Mouse (Mus musculus) hindbrain, postnatal 0 days (tissue): ENCODE data around the gene Gpr156. TPM values are rescaled to one million over a fixed set of nuclear protein-coding genes. Genes with fewer than 3 reads are reported as not detected.
A peak's percentile ranks its signal among the peaks of the same experiment; 100 is the strongest.
"Not testable (repeated sequence)": the region's sequence is repeated elsewhere in the genome, so short reads cannot be mapped to it uniquely, and the experiment has no call there.

Experiments used
- ATAC-seq: fragments of 200-750 bp; cut with Nextera tagmentation; 2 replicates; pipeline ENCODE4 v1.8.0; 2017; ENCODE audit warnings: mild to moderate bottlenecking, moderate TSS enrichment, moderate library complexity
- DNase-seq: peaks from one replicate; pipeline ENCODE4 v3.0.0-alpha.2; 2015; ENCODE audit warnings: low spot score
- H3K27ac ChIP-seq: fragments of 300-500 bp; sonication (generic); 2 replicates; pipeline ENCODE4 v1.5.1; 2014; ENCODE audit warnings: mild to moderate bottlenecking
- H3K27me3 ChIP-seq: fragments of 300-500 bp; sonication (generic); 2 replicates; pipeline ENCODE4 v1.6.1; 2014; ENCODE audit warnings: low read length, mixed read lengths; ENCODE audit not compliant: insufficient read depth
- H3K36me3 ChIP-seq: fragments of 300-500 bp; sonication (generic); 2 replicates; pipeline ENCODE4 v1.6.1; 2014; ENCODE audit warnings: low read length, mixed read lengths; ENCODE audit not compliant: insufficient read depth
- H3K4me1 ChIP-seq: fragments of 300-500 bp; sonication (generic); 2 replicates; pipeline ENCODE4 v1.6.1; 2014; ENCODE audit warnings: antibody characterized with exemption, low read length, mixed read lengths; ENCODE audit not compliant: insufficient read depth
- H3K4me2 ChIP-seq: fragments of 300-500 bp; sonication (generic); 2 replicates; pipeline ENCODE4 v1.6.1; 2014; ENCODE audit warnings: low read depth, mild to moderate bottlenecking, low read length, moderate library complexity, mixed read lengths
- H3K4me3 ChIP-seq: fragments of 300-500 bp; sonication (generic); 2 replicates; pipeline ENCODE4 v1.5.1; 2014; ENCODE audit warnings: low read length
- H3K9ac ChIP-seq: fragments of 300-500 bp; sonication (generic); replicated peaks from 2 replicates; pipeline ENCODE4 v1.6.1; 2014; ENCODE audit warnings: mild to moderate bottlenecking, low read length, moderate library complexity, mixed read lengths
- H3K9me3 ChIP-seq: fragments of 300-500 bp; sonication (generic); 2 replicates; pipeline ENCODE4 v1.6.1; 2016; ENCODE audit warnings: low read length, mixed read lengths
- CTCF ChIP-seq: IDR thresholded peaks from 2 replicates; pipeline ENCODE4 v1.5.1; 2016; ENCODE audit warnings: antibody characterized with exemption, control low read depth, low read depth
- WGBS: fragments of 180-500 bp; shearing (Covaris S2); extraction: QIAGEN DNeasy Blood & Tissue Kit; methylation state at CpG from one replicate; pipeline ENCODE4 v1.1.7; 2014; 5-methylcytosine and 5-hydroxymethylcytosine counted together
- polyA plus RNA-seq: library from polyadenylated mRNA; unstranded; fragments of >200 nt; fragmentation: Nextera tagmentation; extraction: Ambion mirVana; gene quantifications from 2 replicates; pipeline ENCODE4 v1.2.1, GENCODE M21; 2015
- total RNA-seq: library from RNA; depleted of rRNA; stranded (reverse); fragments of >200 nt; gene quantifications from 2 replicates; pipeline ENCODE4 v1.2.3, GENCODE M21; 2014

Gpr156 gene
- total and polyA plus RNA-seq, 2 experiments from 2014 or later: 2.4 to 4.3 TPM

GRCm38 (mm10) chr16:38014951-38015350 is 98.7 kb downstream of the Gpr156 start:
- WGBS: 73% methylated on average over 4 of the region's 4 CpGs

GRCm38 (mm10) chr16:38016928-38017524 is 100.7 kb downstream of the Gpr156 start:
- WGBS: 88% methylated on average over 8 of the region's 8 CpGs
- Histone ChIP-seq H3K4me2 (no peak overlapping the region), H3K9ac (no peak overlapping the region), H3K4me1 (no peaks in the 10 kb centered on the region), H3K4me3 (no peak overlapping the region), H3K9me3 (no peaks in the 10 kb centered on the region), H3K36me3 (no peaks in the 10 kb centered on the region), H3K27ac (no peak overlapping the region), H3K27me3 (no peaks in the 10 kb centered on the region)
- no peak for TF ChIP-seq CTCF
- ATAC-seq: no peak
- no peak for DNase-seq

More at GRCm38 (mm10) chr16:38014951-38015350, 98.7 kb downstream of the Gpr156 start:
- no peaks in the 10 kb centered on the region for H3K27me3 ChIP-seq
- H3K9me3 ChIP-seq: no peaks in the 10 kb centered on the region
- H3K4me2 ChIP-seq: no peak overlapping the region
- no peaks in the 10 kb centered on the region for H3K4me1 ChIP-seq
- H3K27ac ChIP-seq: no peak overlapping the region
- H3K36me3 ChIP-seq: no peaks in the 10 kb centered on the region
- no peak overlapping the region for H3K4me3 ChIP-seq
- H3K9ac ChIP-seq: no peak overlapping the region
- no peak for TF ChIP-seq CTCF
- ATAC-seq (no peak), DNase-seq (no peak)

- Histone ChIP-seq H3K36me3 (no peaks in the 10 kb centered on the region), H3K27me3 (no peaks in the 10 kb centered on the region), H3K4me1 (no peaks in the 10 kb centered on the region), H3K27ac (no peak overlapping the region), H3K9me3 (no peaks in the 10 kb centered on the region), H3K4me2 (no peak overlapping the region), H3K4me3 (no peak overlapping the region), H3K9ac (no peak overlapping the region)
- WGBS: 27% methylated on average over 4 of the region's 4 CpGs
- no peak for TF ChIP-seq CTCF
- no peak for ATAC-seq
- DNase-seq: no peak
Observed at GRCm38 (mm10) chr16:38017958-38018376, 101.7 kb downstream of the Gpr156 start.

- DNase-seq (no peak), ATAC-seq (no peak)
- Histone ChIP-seq H3K36me3 (no peaks in the 10 kb centered on the region), H3K27ac (no peak overlapping the region), H3K4me2 (no peak overlapping the region), H3K9ac (no peak overlapping the region), H3K9me3 (no peaks in the 10 kb centered on the region), H3K27me3 (no peaks in the 10 kb centered on the region), H3K4me1 (no peaks in the 10 kb centered on the region), H3K4me3 (no peak overlapping the region)
- 84% methylated on average over 9 of the region's 9 CpGs for WGBS
- TF ChIP-seq CTCF: no peak
Observed at GRCm38 (mm10) chr16:38032644-38033043, 116.3 kb downstream of the Gpr156 start.

GRCm38 (mm10) chr16:38033071-38033470 is 116.8 kb downstream of the Gpr156 start:
- Histone ChIP-seq H3K4me3 (no peak overlapping the region), H3K4me1 (no peaks in the 10 kb centered on the region), H3K27me3 (no peaks in the 10 kb centered on the region), H3K36me3 (no peaks in the 10 kb centered on the region), H3K9me3 (no peaks in the 10 kb centered on the region), H3K9ac (no peak overlapping the region), H3K27ac (no peak overlapping the region), H3K4me2 (no peak overlapping the region)
- ATAC-seq (no peak), DNase-seq (no peak)
- WGBS: 62% methylated on average over 5 of the region's 5 CpGs
- peak; percentile 30 for TF ChIP-seq CTCF

- not testable (repeated sequence) for H3K27ac ChIP-seq, H3K36me3 ChIP-seq, H3K27me3 ChIP-seq, H3K4me3 ChIP-seq, H3K9ac ChIP-seq, H3K9me3 ChIP-seq, H3K4me1 ChIP-seq, H3K4me2 ChIP-seq, ATAC-seq, DNase-seq
- WGBS: 70% methylated on average over 4 of the region's 4 CpGs
Observed at GRCm38 (mm10) chr16:38038101-38038500, 121.8 kb downstream of the Gpr156 start.

- Histone ChIP-seq H3K9ac (no peak overlapping the region), H3K4me1 (no peaks in the 10 kb centered on the region), H3K4me2 (no peak overlapping the region), H3K36me3 (no peaks in the 10 kb centered on the region), H3K27ac (no peak overlapping the region), H3K9me3 (no peaks in the 10 kb centered on the region), H3K27me3 (no peaks in the 10 kb centered on the region), H3K4me3 (no peak overlapping the region)
- DNase-seq (no peak), ATAC-seq (no peak)
- WGBS: 80% methylated on average over 1 of the region's 1 CpGs
- TF ChIP-seq CTCF: no peak
Observed at GRCm38 (mm10) chr16:38042160-38042559, 125.9 kb downstream of the Gpr156 start.
